Mouse (Mus musculus): ENCODE measurements around the gene Hist4h4. TPM values are rescaled to one million over a fixed set of nuclear protein-coding genes. Genes with fewer than 3 reads are reported as not detected.
A peak's percentile ranks its signal among the peaks of the same experiment; 100 is the strongest.
"Not testable (repeated sequence)": the region's sequence is repeated elsewhere in the genome, so short reads cannot be mapped to it uniquely, and the experiment has no call there.

Hist4h4 gene
- total RNA-seq, 2 experiments from 2014 or later: 7.8 to 10.6 TPM

- intact Hi-C loops (cut with DNase I): no loop called here
- DNase-seq (ENCODE audit: low spot score in 2 of 2): peak; percentile 84 to 98
Observed at GRCm38 (mm10) chr6:136817549-136817948, 13.3 kb upstream of the Hist4h4 start.

- no peak for DNase-seq (ENCODE audit: low spot score in 2 of 2)
- intact Hi-C loops (cut with DNase I): no loop called here
Observed at GRCm38 (mm10) chr6:136816826-136817225, 12.6 kb upstream of the Hist4h4 start.

GRCm38 (mm10) chr6:136815381-136815780 lies 11.2 kb upstream of the Hist4h4 start:
- intact Hi-C loops (cut with DNase I): no loop called here
- DNase-seq (ENCODE audit: low spot score in 2 of 2): no peak

- intact Hi-C loops (cut with DNase I): no loop called here
- peak in 1 of 2 experiments; percentile 60 for DNase-seq (ENCODE audit: low spot score in 2 of 2)
Observed at GRCm38 (mm10) chr6:136813117-136813516, 8.9 kb upstream of the Hist4h4 start.

GRCm38 (mm10) chr6:136811196-136811595 lies 7.0 kb upstream of the Hist4h4 start:
- intact Hi-C loops (cut with DNase I): no loop called here
- DNase-seq (ENCODE audit: low spot score in 2 of 2): no peak

GRCm38 (mm10) chr6:136809673-136810072 lies 5.5 kb upstream of the Hist4h4 start:
- intact Hi-C loops (cut with DNase I): loop anchor here (10.0 kb wide), 1 partner anchor 275 kb away; no protein-coding TSS in a partner anchor
- no peak for DNase-seq (ENCODE audit: low spot score in 2 of 2)

- peak; percentile 39 to 68 for DNase-seq (ENCODE audit: low spot score in 2 of 2)
- intact Hi-C loops (cut with DNase I): loop anchor here (10.0 kb wide), 1 partner anchor 274 kb away; no protein-coding TSS in a partner anchor
Observed at GRCm38 (mm10) chr6:136809077-136809476, 4.9 kb upstream of the Hist4h4 start.

GRCm38 (mm10) chr6:136808631-136809046 lies 4.4 kb upstream of the Hist4h4 start:
- intact Hi-C loops (cut with DNase I): loop anchor here (10.0 kb wide), 1 partner anchor 274 kb away; no protein-coding TSS in a partner anchor
- peak; percentile 45 to 66 for DNase-seq (ENCODE audit: low spot score in 2 of 2)

- intact Hi-C loops (cut with DNase I): loop anchor here (10.0 kb wide), 1 partner anchor 273 kb away; no protein-coding TSS in a partner anchor
- DNase-seq (ENCODE audit: low spot score in 2 of 2): peak; percentile 98 to 99
Observed at GRCm38 (mm10) chr6:136808014-136808417, 3.8 kb upstream of the Hist4h4 start, which contains the start of gene H2afj. Gene H2afj (plus strand): TSS chr6:136808244.

- intact Hi-C loops (cut with DNase I): loop anchor here (10.0 kb wide), 1 partner anchor 273 kb away; no protein-coding TSS in a partner anchor
- no peak for DNase-seq (ENCODE audit: low spot score in 2 of 2)
Observed at GRCm38 (mm10) chr6:136807395-136808013, 3.3 kb upstream of the Hist4h4 start.

GRCm38 (mm10) chr6:136806819-136807218 lies 2.6 kb upstream of the Hist4h4 start:
- no peak for DNase-seq (ENCODE audit: low spot score in 2 of 2)
- intact Hi-C loops (cut with DNase I): loop anchor here (10.0 kb wide), 1 partner anchor 272 kb away; no protein-coding TSS in a partner anchor

- DNase-seq (ENCODE audit: low spot score in 2 of 2): no peak
- intact Hi-C loops (cut with DNase I): loop anchor here (10.0 kb wide), 1 partner anchor 271 kb away; no protein-coding TSS in a partner anchor
Observed at GRCm38 (mm10) chr6:136805409-136805775, 1.2 kb upstream of the Hist4h4 start.

GRCm38 (mm10) chr6:136804705-136805408 lies 642 bp upstream of the Hist4h4 start:
- DNase-seq (ENCODE audit: low spot score in 2 of 2): no peak
- intact Hi-C loops (cut with DNase I): loop anchor here (1.0 to 10.0 kb wide), 2 partner anchors 22 to 270 kb away; partner anchors contain the start of gene BC049715

GRCm38 (mm10) chr6:136803093-136803738 lies 999 bp downstream of the Hist4h4 start:
- intact Hi-C loops (cut with DNase I): loop anchor here (10.0 kb wide), 1 partner anchor 268 kb away; no protein-coding TSS in a partner anchor
- no peak for DNase-seq (ENCODE audit: low spot score in 2 of 2)

- intact Hi-C loops (cut with DNase I): loop anchor here (10.0 kb wide), 1 partner anchor 266 kb away; no protein-coding TSS in a partner anchor
Observed at GRCm38 (mm10) chr6:136801274-136801673, 2.9 kb downstream of the Hist4h4 start.

GRCm38 (mm10) chr6:136800710-136801109 lies 3.5 kb downstream of the Hist4h4 start:
- intact Hi-C loops (cut with DNase I): loop anchor here (10.0 kb wide), 1 partner anchor 266 kb away; no protein-coding TSS in a partner anchor
- DNase-seq (ENCODE audit: low spot score in 2 of 2): no peak

More at GRCm38 (mm10) chr6:136801274-136801673, 2.9 kb downstream of the Hist4h4 start:
- DNase-seq (ENCODE audit: low spot score in 2 of 2): no peak

- DNase-seq (ENCODE audit: low spot score in 2 of 2); intact Hi-C loops (cut with DNase I): not testable (repeated sequence)
Observed at GRCm38 (mm10) chr6:136797874-136798693, 6.1 kb downstream of the Hist4h4 start.

GRCm38 (mm10) chr6:136795850-136796249 lies 8.4 kb downstream of the Hist4h4 start:
- no peak for DNase-seq (ENCODE audit: low spot score in 2 of 2)
- intact Hi-C loops (cut with DNase I): no loop called here

GRCm38 (mm10) chr6:136795110-136795509 lies 9.1 kb downstream of the Hist4h4 start:
- DNase-seq (ENCODE audit: low spot score in 2 of 2): no peak
- intact Hi-C loops (cut with DNase I): no loop called here
